Mouse (Mus musculus) lung, embryonic 16.5 days (tissue): ENCODE data around the gene Lmtk2. TPM values are rescaled to one million over a fixed set of nuclear protein-coding genes. Genes with fewer than 3 reads are reported as not detected.

ENCODE experiments used
- ATAC-seq: fragments of 200-750 bp; cut with Nextera tagmentation; 2 replicates; pipeline ENCODE4 v1.8.0; 2017; ENCODE audit warnings: low read depth, mild to moderate bottlenecking, moderate library complexity
- H3K27ac ChIP-seq: fragments of 300-500 bp; sonication (generic); 2 replicates; pipeline ENCODE4 v1.5.1; 2014; ENCODE audit warnings: mild to moderate bottlenecking, control low read depth, low read length
- H3K27me3 ChIP-seq: fragments of 300-500 bp; sonication (generic); 2 replicates; pipeline ENCODE4 v1.6.1; 2014; ENCODE audit warnings: low read depth, low read length, mixed read lengths; ENCODE audit not compliant: control insufficient read depth, insufficient read depth
- H3K36me3 ChIP-seq: fragments of 300-500 bp; sonication (generic); 2 replicates; pipeline ENCODE4 v1.6.1; 2014; ENCODE audit warnings: low read length; ENCODE audit not compliant: control insufficient read depth, insufficient read depth
- H3K4me1 ChIP-seq: fragments of 300-500 bp; sonication (generic); replicated peaks from 2 replicates; pipeline ENCODE4 v1.6.1; 2014; ENCODE audit warnings: low read length, mixed read lengths; ENCODE audit not compliant: control insufficient read depth, insufficient read depth
- H3K4me2 ChIP-seq: fragments of 300-500 bp; sonication (generic); 2 replicates; pipeline ENCODE4 v1.6.1; 2014; ENCODE audit warnings: low read depth, low read length, control low read depth
- H3K4me3 ChIP-seq: fragments of 300-500 bp; sonication (generic); 2 replicates; pipeline ENCODE4 v1.5.1; 2014; ENCODE audit warnings: mild to moderate bottlenecking, low read length, control low read depth
- H3K9ac ChIP-seq: fragments of 300-500 bp; sonication (generic); 2 replicates; pipeline ENCODE4 v1.6.1; 2014; ENCODE audit warnings: low read length, control low read depth
- H3K9me3 ChIP-seq: fragments of 300-500 bp; sonication (generic); 2 replicates; pipeline ENCODE4 v1.6.1; 2016; ENCODE audit warnings: low read length; ENCODE audit not compliant: control insufficient read depth
- WGBS: fragments of 180-500 bp; shearing (Covaris S2); extraction: QIAGEN DNeasy Blood & Tissue Kit; methylation state at CpG from one replicate; pipeline ENCODE4 v1.1.7; 2014; 5-methylcytosine and 5-hydroxymethylcytosine counted together
- polyA plus RNA-seq: library from polyadenylated mRNA; unstranded; fragments of >200 nt; fragmentation: Nextera tagmentation; extraction: Ambion mirVana; gene quantifications from 2 replicates; pipeline ENCODE4 v1.2.1, GENCODE M21; 2015

Lmtk2 gene
- polyA plus RNA-seq, 1 experiment from 2014 or later: 3.7 TPM

DNA sequence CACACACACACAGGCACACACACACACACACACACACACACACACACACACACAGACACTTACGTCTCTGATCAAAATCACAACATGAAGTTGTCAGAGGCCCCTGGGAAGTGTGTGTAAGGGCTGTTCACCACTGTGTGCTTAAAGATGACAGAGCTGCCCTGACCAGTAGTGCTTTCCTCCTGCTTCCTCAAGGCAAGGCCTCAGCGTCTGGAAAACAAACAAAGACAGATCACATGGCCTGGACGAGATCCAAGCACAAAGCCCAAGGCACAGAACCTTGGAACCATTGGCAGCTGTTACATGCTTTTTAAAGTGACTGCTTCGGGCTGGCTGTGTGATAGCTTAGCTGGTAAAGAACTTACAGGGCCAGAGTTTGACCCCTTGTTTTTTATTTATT, 58.4 kb downstream of the Lmtk2 start:
- H3K27me3 ChIP-seq: no peaks in the 10 kb centered on the region
- WGBS: 10% methylated on average over 4 of the region's 4 CpGs
- no peak overlapping the region for H3K4me3 ChIP-seq
- no peak overlapping the region for H3K4me2 ChIP-seq
- no peaks in the 10 kb centered on the region for H3K9me3 ChIP-seq
- peaks cover 17% of the 10 kb centered on the region; the same call in 1 of the 2 replicates for H3K4me1 ChIP-seq
- H3K27ac ChIP-seq: peak overlapping the region; percentile 56
- no peak overlapping the region for H3K9ac ChIP-seq
- H3K36me3 ChIP-seq: no peaks in the 10 kb centered on the region
- peak; percentile 92 for ATAC-seq

DNA sequence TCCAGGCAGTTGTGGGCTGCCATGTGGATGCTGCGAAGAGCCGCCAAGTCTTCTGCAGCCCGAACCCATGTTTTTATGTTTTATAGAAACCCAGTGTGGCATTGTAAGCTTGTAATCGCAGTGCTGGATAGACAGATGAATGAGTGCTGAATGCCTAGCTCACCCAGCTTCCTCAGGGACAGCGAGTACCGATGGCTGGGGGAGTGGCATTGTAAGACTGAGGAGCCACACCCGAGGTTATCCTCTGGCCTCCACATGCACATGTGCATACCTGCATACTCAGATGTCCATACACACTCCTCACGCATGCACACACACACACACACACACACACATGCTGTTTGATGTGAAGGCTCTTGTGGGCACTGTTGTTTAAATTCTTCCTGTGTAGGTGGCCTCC, 58.9 kb downstream of the Lmtk2 start:
- Histone ChIP-seq H3K27me3 (no peaks in the 10 kb centered on the region), H3K4me3 (no peak overlapping the region), H3K9me3 (no peaks in the 10 kb centered on the region), H3K4me1 (peaks cover 17% of the 10 kb centered on the region; the same call in 1 of the 2 replicates), H3K4me2 (no peak overlapping the region), H3K9ac (no peak overlapping the region), H3K27ac (peak overlapping the region; percentile 56), H3K36me3 (no peaks in the 10 kb centered on the region)
- no peak for ATAC-seq
- WGBS: 84% methylated on average over 8 of the region's 8 CpGs

DNA sequence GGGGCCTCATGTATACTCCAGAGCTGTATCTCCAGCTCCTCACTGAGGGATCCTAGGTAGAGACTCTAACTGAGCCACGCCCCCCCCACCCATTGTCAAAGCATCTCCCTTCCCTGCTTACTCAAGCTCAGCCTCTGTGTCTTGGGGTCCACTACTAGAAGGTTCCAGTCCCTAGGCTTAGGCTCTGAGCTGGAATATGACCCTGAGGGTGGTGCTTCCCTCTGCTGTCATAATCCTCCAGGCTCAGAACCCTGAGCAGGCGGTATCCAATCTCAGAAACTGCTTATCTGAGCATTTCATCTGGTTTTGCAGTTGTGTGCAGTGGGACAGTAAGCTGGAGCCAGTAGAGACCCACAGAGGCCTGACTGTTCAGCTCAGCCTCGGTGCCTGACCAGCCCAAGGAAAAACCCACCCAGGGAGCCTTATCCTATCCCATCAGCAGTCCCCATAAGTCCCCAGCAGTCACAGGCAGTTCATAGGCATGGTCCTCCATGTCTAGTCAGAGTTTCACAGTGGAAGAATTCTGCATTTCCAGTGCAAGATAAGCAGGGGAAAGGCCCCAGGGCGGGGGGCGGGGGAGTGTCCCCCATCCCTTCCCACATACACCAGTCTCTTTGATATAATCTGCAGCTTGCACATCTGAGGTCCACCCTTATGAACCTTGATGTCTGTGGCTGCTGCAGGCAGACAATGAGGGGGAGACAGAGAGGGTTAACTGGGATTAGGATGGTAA, 62.0 kb downstream of the Lmtk2 start:
- H3K27me3 ChIP-seq: no peaks in the 10 kb centered on the region
- ATAC-seq: no peak
- peak overlapping the region; percentile 39; the same call in 1 of the 2 replicates for H3K27ac ChIP-seq
- peaks cover 11% of the 10 kb centered on the region; the same call in 1 of the 2 replicates for H3K4me1 ChIP-seq
- no peak overlapping the region for H3K4me2 ChIP-seq
- H3K4me3 ChIP-seq: no peak overlapping the region
- WGBS: 81% methylated on average over 5 of the region's 5 CpGs
- H3K9ac ChIP-seq: no peak overlapping the region
- H3K36me3 ChIP-seq: peaks cover 5% of the 10 kb centered on the region
- H3K9me3 ChIP-seq: no peaks in the 10 kb centered on the region

DNA sequence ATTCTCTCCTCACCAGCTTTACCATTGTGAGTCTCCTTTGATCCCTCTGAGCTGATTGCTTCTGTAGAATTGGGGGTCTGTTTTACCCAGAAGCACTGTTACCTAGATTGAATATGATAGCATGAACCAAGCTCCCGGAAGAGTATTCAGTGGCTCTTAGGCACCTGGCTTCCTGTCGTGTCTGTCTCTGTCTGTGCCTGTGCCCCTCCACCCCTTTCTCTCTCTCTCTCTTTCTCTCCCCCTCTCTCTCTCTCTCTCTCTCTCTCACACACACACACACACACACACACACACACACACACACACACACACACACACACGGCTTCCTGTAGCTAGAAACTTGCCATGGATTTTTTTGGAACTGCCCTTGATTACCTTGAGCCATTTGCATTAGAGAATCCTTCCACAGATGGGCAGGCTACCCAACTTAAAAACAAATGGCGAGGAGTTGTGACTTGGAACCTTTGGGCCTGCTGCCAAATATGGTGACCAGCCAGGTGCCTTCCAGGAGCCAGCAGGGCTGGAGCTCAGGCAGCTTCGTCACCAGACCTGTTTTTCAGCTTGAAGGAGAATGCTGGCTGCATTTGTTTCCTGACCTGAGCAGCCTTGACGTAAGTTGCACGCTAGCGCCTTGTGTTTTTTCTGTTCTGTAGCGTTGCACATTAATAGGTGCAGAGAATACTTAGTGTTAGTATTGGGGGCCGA, 62.7 kb downstream of the Lmtk2 start:
- H3K27ac ChIP-seq: peak overlapping the region; percentile 39; the same call in 1 of the 2 replicates
- peaks cover 5% of the 10 kb centered on the region for H3K36me3 ChIP-seq
- H3K27me3 ChIP-seq: no peaks in the 10 kb centered on the region
- peaks cover 10% of the 10 kb centered on the region; the same call in 1 of the 2 replicates for H3K4me1 ChIP-seq
- H3K4me2 ChIP-seq: no peak overlapping the region
- H3K9me3 ChIP-seq: no peaks in the 10 kb centered on the region
- H3K4me3 ChIP-seq: no peak overlapping the region
- ATAC-seq: peak; percentile 32; the same call in 1 of the 2 replicates
- H3K9ac ChIP-seq: no peak overlapping the region
- WGBS: 61% methylated on average over 10 of the region's 10 CpGs

DNA sequence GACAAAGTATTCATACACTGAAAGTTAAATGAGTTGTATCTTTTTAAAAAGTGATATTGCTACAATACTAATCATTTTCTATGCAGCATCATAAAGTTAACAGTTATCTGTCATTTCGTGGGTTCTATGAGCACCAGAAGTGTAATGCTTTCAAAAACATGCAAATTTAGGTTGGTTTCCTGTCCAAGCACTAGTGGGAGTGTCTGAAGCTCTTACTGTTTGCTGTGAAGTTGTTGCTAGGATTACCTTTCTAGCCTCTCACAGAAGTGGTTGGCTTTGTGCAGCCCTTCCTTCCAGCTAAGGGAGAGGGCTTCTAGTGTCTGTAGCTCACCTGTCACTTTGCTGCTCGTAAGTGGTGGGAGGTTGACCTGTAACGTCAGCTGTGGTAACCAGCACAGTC, 65.5 kb downstream of the Lmtk2 start:
- no peak overlapping the region for H3K27ac ChIP-seq
- ATAC-seq: no peak
- no peaks in the 10 kb centered on the region for H3K27me3 ChIP-seq
- H3K4me1 ChIP-seq: peaks cover 2% of the 10 kb centered on the region; the same call in 1 of the 2 replicates
- H3K4me3 ChIP-seq: no peak overlapping the region
- WGBS: 78% methylated on average over 3 of the region's 3 CpGs
- H3K9me3 ChIP-seq: no peaks in the 10 kb centered on the region
- peaks cover 5% of the 10 kb centered on the region for H3K36me3 ChIP-seq
- no peak overlapping the region for H3K9ac ChIP-seq
- H3K4me2 ChIP-seq: no peak overlapping the region

DNA sequence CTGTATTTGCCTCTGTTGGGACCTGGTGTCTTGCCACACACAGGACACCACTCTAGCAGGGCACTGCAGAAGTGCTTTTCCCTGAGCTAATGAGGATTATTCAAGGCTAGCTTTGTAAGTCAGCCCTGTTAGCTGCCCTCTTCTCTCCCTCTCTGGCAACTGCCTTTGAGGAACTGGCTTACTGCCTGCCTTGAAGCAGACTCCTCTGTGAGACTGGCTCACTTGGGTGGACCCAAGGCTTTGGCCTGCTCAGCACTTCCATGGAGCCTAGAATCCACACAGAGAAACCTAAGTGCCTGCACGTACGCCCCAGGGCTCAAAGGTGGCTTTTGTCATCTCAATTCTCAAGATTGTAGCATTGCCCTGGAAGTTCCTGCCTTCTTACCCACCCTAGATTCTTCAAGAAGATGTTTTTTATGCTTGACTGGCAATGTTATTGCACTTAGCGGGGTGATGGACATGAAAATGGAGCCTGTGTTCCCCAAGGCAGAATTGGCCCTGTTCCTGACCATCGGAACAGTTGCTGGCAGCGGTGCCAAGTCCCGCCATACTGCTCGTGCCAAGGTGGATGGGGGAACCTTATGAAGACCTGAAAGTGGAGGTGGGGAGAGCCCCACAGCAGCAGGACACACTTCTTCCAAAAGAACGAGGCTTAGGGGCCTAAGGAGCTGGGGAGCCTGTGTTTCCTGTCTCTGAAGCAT, 69.2 kb downstream of the Lmtk2 start:
- Histone ChIP-seq H3K9me3 (no peaks in the 10 kb centered on the region), H3K36me3 (peaks cover 20% of the 10 kb centered on the region), H3K9ac (no peak overlapping the region), H3K4me1 (no peaks in the 10 kb centered on the region), H3K27me3 (no peaks in the 10 kb centered on the region), H3K4me3 (no peak overlapping the region), H3K27ac (no peak overlapping the region), H3K4me2 (no peak overlapping the region)
- ATAC-seq: no peak
- WGBS: 90% methylated on average over 8 of the region's 8 CpGs

DNA sequence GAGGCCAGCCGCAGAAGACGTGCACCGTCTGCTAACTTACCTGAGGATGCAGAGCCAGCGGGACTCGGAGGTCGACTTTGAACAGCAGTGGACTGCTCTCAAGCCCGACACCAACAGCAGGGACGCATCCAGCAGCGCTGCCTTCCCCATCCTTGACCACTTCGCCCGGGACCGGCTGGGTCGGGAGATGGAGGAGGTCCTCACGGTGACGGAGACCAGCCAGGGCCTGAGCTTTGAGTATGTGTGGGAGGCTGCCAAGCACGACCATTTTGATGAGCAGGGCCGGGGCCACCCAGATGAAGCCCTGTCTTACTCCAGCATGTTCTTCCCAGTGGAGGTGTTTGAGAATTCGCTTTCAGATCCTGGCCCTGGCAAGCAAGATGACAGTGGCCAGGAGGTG, 73.4 kb downstream of the Lmtk2 start:
- Histone ChIP-seq H3K36me3 (peaks cover 31% of the 10 kb centered on the region), H3K9me3 (no peaks in the 10 kb centered on the region), H3K9ac (no peak overlapping the region), H3K27me3 (no peaks in the 10 kb centered on the region), H3K27ac (no peak overlapping the region), H3K4me1 (no peaks in the 10 kb centered on the region), H3K4me3 (no peak overlapping the region), H3K4me2 (no peak overlapping the region)
- ATAC-seq: no peak
- 90% methylated on average over 18 of the region's 18 CpGs for WGBS

DNA sequence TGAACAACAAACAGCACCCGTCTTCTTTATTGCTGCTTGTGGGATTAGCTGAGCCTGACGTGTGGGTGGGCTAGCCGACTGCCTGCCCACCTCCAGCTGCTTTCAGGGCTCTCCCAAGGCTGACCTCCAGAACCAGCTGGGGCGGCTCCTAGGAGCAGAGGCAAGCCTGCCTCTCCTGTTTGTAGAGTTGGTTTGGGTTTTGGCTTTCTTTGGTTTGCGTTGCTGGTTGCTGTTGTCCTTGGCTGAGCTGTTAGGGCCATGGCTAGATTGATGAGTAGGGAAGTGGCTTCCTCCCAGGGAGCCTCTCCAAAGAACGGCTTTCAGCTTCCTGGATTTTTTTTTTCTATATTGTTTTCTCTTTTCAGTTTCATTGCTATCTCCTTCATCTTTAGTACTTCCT, 78.0 kb downstream of the Lmtk2 start:
- no peak overlapping the region for H3K4me3 ChIP-seq
- no peaks in the 10 kb centered on the region for H3K27me3 ChIP-seq
- H3K4me1 ChIP-seq: peaks cover 5% of the 10 kb centered on the region
- no peak overlapping the region for H3K9ac ChIP-seq
- H3K36me3 ChIP-seq: peaks cover 28% of the 10 kb centered on the region
- no peak overlapping the region for H3K4me2 ChIP-seq
- no peak for ATAC-seq
- H3K27ac ChIP-seq: no peak overlapping the region
- 54% methylated on average over 6 of the region's 6 CpGs for WGBS
- H3K9me3 ChIP-seq: no peaks in the 10 kb centered on the region

DNA sequence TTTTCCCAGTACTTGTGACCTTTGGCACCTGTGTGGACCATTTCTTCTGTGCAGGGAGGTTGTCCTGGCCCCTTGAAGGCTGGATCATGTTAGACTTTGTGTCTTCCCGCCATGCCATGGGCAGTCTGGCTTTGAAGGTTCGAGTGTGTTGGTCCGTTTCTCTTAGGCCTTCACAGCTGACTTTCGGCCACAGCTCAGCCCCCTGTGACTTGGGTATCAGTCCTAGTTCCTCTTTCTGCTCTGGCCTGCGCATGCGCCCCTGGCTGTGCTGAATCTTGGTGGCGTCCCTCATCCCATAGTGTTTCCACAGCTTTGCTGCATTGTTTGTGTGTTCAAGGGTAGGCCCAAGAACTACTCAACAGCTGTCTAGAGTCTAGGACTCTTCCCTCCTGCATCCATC, 81.0 kb downstream of the Lmtk2 start:
- Histone ChIP-seq H3K9me3 (no peaks in the 10 kb centered on the region), H3K27me3 (no peaks in the 10 kb centered on the region), H3K4me1 (peaks cover 18% of the 10 kb centered on the region), H3K4me3 (no peak overlapping the region), H3K36me3 (peaks cover 4% of the 10 kb centered on the region; the same call in 1 of the 2 replicates), H3K27ac (no peak overlapping the region), H3K9ac (no peak overlapping the region), H3K4me2 (no peak overlapping the region)
- 87% methylated on average over 7 of the region's 7 CpGs for WGBS
- no peak for ATAC-seq
